Mouse (Mus musculus) embryonic facial prominence, embryonic 10.5 days (tissue): ENCODE data around the gene Nell1. TPM values are rescaled to one million over a fixed set of nuclear protein-coding genes. Genes with fewer than 3 reads are reported as not detected.
A peak's percentile ranks its signal among the peaks of the same experiment; 100 is the strongest.

Source experiments
- DNase-seq: peaks from one replicate; pipeline ENCODE4 v3.0.0-alpha.2; 2017; ENCODE audit warnings: low spot score
- H3K27ac ChIP-seq: fragments of 300-500 bp; sonication (generic); replicated peaks from 2 replicates; pipeline ENCODE4 v1.5.1; 2016; ENCODE audit warnings: mild to moderate bottlenecking
- H3K27me3 ChIP-seq: fragments of 300-500 bp; sonication (generic); replicated peaks from 2 replicates; pipeline ENCODE4 v1.6.1; 2016; ENCODE audit warnings: low read depth, mild to moderate bottlenecking; ENCODE audit not compliant: poor library complexity, severe bottlenecking
- H3K36me3 ChIP-seq: fragments of 300-500 bp; sonication (generic); replicated peaks from 2 replicates; pipeline ENCODE4 v1.6.1; 2016; ENCODE audit warnings: mild to moderate bottlenecking, moderate library complexity
- H3K4me1 ChIP-seq: fragments of 300-500 bp; sonication (generic); 2 replicates; pipeline ENCODE4 v1.6.1; 2016
- H3K4me3 ChIP-seq: fragments of 300-500 bp; sonication (generic); 2 replicates; pipeline ENCODE4 v1.5.1; 2016; ENCODE audit warnings: mild to moderate bottlenecking, moderate library complexity
- H3K9me3 ChIP-seq: fragments of 300-500 bp; sonication (generic); 2 replicates; pipeline ENCODE4 v1.6.1; 2016; ENCODE audit warnings: mild to moderate bottlenecking
- WGBS: fragments of 180-500 bp; shearing (Covaris S2); methylation state at CpG from one replicate; pipeline ENCODE4 v1.1.7; 2016; 5-methylcytosine and 5-hydroxymethylcytosine counted together
- polyA plus RNA-seq: library from polyadenylated mRNA; unstranded; fragments of >200 nt; fragmentation: Nextera tagmentation; extraction: Ambion mirVana; gene quantifications from 2 replicates; pipeline ENCODE4 v1.2.1, GENCODE M21; 2016

Gene Nell1
- polyA plus RNA-seq, 1 experiment from 2014 or later: 0.76 TPM

DNA sequence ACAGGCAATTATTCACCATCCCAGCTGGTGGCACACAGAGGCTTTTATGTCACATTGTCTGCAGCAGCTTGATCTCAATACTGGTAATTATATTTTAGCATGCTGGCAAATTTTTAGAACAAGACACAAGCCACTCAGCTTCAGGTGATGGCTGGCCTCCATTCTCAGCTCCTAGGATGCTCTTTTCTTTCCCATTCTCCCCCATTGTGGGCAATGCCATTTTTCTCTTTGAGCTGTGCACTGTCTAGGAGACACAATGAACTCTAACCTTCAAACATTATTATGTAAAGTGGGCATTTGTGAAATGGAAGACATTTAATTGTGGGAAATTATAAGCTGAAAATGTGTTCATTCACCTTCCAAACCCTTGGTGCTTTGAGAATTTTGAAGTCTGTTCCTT lies 247.2 kb downstream of the Nell1 start:
- Histone ChIP-seq H3K9me3 (no peaks in the 10 kb centered on the region), H3K4me1 (no peaks in the 10 kb centered on the region), H3K4me3 (no peak overlapping the region), H3K27me3 (no peaks in the 10 kb centered on the region), H3K27ac (no peak overlapping the region), H3K36me3 (no peaks in the 10 kb centered on the region)
- no peak for DNase-seq

DNA sequence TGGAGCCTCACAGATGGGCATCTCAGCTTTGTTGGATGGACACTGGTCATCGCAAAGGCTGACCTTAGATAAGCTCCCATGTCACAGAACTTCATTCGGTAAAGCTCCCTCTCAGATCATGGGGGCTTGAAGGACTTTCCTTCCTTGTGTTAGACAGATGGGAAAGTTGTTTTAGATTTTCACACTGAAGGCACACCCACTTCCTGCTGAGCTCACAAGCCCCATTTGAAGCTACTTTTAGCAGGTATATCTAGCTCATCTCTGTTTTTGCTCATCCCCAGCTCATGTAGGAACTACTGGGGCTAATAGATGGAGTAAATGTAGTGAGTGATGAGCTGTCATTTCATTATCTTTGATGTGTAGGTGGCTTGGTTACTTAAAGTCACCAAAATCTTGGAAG lies 252.0 kb downstream of the Nell1 start:
- Histone ChIP-seq H3K9me3 (no peaks in the 10 kb centered on the region), H3K4me3 (no peak overlapping the region), H3K27me3 (no peaks in the 10 kb centered on the region), H3K4me1 (no peaks in the 10 kb centered on the region), H3K36me3 (no peaks in the 10 kb centered on the region), H3K27ac (no peak overlapping the region)
- no peak for DNase-seq
- WGBS: 91% methylated on average over 2 of the region's 2 CpGs

DNA sequence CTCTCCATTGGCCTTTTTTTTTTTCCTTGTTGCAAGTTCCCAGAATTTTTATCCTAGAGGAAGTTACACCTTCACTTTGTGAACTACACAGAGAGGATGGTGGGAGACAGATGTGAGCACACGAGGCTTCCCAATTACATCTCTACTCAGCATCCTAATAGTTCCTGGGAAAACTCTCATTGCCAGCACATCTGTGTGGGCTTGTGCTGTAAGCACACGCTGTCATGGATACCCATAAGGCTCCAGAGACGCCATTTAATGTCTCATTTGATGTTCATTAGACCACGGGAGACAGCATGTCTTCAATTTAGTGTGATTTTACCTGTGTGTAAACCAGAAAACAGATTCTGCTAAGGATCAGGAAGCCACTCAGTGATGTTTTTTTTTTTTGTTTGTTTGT lies 253.6 kb downstream of the Nell1 start:
- DNase-seq: no peak
- WGBS: 81% methylated on average over 4 of the region's 4 CpGs
- Histone ChIP-seq H3K9me3 (no peaks in the 10 kb centered on the region), H3K36me3 (no peaks in the 10 kb centered on the region), H3K4me1 (no peaks in the 10 kb centered on the region), H3K4me3 (no peak overlapping the region), H3K27ac (no peak overlapping the region), H3K27me3 (no peaks in the 10 kb centered on the region)

DNA sequence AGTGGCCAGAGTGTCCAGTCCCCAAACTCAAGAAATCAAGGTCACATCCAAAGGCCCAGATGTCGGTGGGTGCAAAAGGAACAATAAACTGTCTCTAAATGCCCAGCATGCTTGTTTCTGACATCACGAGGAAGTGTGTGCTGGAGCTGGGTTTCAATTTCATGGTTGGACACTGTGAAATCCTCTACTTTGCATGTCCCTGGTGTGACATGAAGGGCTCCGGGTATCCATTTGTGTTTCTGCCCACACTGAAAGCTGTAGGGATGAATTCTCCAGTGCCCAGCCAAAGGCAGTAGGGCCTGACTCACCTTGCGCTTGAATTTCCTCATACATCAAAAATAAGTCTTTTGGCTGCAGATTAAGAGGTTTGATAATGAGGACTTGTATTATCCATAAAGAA lies 266.5 kb downstream of the Nell1 start:
- Histone ChIP-seq H3K36me3 (no peaks in the 10 kb centered on the region), H3K4me3 (no peak overlapping the region), H3K4me1 (no peaks in the 10 kb centered on the region), H3K9me3 (no peaks in the 10 kb centered on the region), H3K27ac (no peak overlapping the region), H3K27me3 (no peaks in the 10 kb centered on the region)
- no peak for DNase-seq
- 82% methylated on average over 4 of the region's 4 CpGs for WGBS

DNA sequence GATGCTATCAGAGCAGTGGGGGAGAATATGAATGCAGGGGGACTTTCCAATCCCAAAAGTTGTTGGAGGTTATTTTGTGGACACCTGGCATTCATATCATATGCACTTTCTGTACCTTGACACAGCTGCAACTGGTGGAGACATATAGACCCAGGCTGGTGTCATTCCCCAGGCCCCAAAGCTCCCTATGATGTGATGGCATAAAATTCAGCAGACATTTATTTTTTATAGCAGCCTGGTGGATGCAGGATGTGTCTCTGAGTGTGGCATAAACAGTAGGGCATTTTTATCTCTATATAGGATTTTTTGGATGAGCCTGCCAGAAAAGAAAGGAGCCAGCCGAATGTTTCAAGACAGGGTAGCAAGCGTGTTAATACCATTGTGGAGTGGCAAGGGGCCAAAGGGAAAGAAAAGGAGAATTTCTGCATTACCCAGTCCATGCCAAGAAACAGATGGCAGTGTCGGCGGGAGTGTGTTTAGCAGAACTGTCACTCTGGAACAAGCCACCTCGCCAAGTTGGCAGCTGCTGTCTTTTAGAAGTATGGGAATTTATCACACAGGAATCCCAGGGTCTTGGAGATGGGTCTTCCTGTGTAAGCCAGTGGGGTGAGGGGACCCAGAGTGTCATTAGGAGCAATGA lies 267.1 kb downstream of the Nell1 start:
- Histone ChIP-seq H3K36me3 (no peaks in the 10 kb centered on the region), H3K27me3 (no peaks in the 10 kb centered on the region), H3K4me1 (no peaks in the 10 kb centered on the region), H3K4me3 (no peak overlapping the region), H3K9me3 (no peaks in the 10 kb centered on the region), H3K27ac (no peak overlapping the region)
- no peak for DNase-seq
- 84% methylated on average over 5 of the region's 5 CpGs for WGBS

DNA sequence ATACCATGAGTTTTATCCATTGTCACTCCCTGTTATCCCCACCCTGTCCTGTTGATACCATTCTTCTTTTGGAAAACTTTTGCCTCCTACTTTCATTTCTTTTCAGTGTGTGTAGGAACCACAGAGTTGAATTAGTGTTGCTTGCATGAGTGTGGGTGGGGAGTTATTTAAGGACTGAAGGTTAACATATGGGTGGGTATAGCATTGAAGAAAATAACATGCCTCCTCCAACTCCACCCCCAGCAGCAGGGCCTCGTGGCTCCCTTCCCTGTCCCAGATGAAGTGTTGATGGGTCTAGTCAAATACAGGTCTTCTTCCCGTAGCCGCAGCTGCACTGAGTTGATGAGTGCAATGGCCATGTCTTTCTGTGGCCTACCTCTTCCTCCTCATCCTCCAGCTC lies 278.5 kb downstream of the Nell1 start:
- H3K9me3 ChIP-seq: no peaks in the 10 kb centered on the region
- H3K4me3 ChIP-seq: no peak overlapping the region
- H3K4me1 ChIP-seq: no peaks in the 10 kb centered on the region
- H3K27ac ChIP-seq: no peak overlapping the region
- WGBS: 80% methylated on average over 3 of the region's 3 CpGs
- DNase-seq: no peak
- H3K36me3 ChIP-seq: no peaks in the 10 kb centered on the region
- no peaks in the 10 kb centered on the region for H3K27me3 ChIP-seq

DNA sequence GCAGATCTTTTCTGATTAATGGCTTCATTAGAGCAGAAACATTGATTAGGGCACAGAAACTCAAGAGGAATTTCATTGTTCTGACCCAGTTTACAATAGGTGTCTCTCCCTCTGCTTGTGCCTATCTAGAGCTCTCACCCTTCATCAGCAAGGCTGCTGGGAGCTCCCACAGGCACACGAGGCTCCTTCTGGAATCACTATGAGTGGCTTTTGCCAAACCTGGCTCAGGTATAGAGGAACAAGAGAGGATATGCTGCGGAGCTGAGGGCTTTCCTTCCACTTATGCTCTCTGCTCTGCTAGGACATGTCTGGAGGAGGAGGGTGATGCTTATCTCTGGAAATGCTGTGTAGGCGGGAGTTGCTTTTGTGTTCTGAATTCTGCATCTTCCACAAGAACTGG lies 285.4 kb downstream of the Nell1 start:
- H3K36me3 ChIP-seq: no peaks in the 10 kb centered on the region
- H3K4me3 ChIP-seq: no peak overlapping the region
- 75% methylated on average over 3 of the region's 3 CpGs for WGBS
- no peak overlapping the region for H3K27ac ChIP-seq
- no peaks in the 10 kb centered on the region for H3K4me1 ChIP-seq
- H3K27me3 ChIP-seq: no peaks in the 10 kb centered on the region
- no peak for DNase-seq
- no peaks in the 10 kb centered on the region for H3K9me3 ChIP-seq

DNA sequence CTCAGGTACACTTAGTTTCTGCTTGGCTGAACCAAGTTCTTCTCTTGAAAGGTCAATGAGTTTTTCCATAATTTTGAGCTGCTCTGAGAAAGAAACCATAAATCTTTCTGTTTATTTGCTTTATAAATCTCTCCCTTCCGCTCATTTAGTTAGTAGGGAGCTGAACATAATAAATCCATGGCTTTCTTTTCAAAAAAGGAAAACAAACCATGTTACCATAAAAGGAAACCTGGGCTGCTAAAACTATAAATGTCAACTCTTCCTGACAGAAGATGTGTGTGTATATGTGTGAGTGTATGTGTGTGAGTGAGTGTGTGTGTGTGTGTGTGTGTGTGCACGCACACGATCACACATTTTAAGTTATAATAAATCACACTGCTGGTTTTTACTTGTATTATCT lies 320.8 kb downstream of the Nell1 start:
- H3K36me3 ChIP-seq: no peaks in the 10 kb centered on the region
- H3K27me3 ChIP-seq: no peaks in the 10 kb centered on the region
- 88% methylated on average over 3 of the region's 3 CpGs for WGBS
- H3K9me3 ChIP-seq: no peaks in the 10 kb centered on the region
- no peak for DNase-seq
- H3K27ac ChIP-seq: no peak overlapping the region
- H3K4me1 ChIP-seq: no peaks in the 10 kb centered on the region
- H3K4me3 ChIP-seq: no peak overlapping the region

DNA sequence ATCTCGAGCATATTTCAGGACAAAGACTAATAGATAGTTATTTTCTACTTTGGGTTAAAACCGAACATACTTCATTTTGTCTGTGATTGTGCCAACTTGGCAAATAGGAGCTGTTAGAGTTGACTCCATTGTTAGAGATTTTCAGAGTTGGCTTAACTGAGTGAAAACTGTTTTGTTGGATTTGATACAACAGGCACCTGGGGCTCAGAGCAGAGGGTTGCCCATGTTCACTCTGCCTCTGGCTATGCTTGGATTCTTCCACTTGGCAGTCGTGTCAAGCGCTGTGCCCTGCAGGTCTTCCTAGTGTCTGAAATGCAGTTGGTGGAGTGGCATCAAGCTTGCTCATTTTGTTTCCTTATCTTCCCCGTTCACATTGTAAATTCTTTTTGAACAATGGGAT lies 363.6 kb downstream of the Nell1 start:
- no peaks in the 10 kb centered on the region for H3K27me3 ChIP-seq
- no peak overlapping the region for H3K27ac ChIP-seq
- no peaks in the 10 kb centered on the region for H3K36me3 ChIP-seq
- H3K4me3 ChIP-seq: no peak overlapping the region
- H3K9me3 ChIP-seq: no peaks in the 10 kb centered on the region
- WGBS: 87% methylated on average over 5 of the region's 5 CpGs
- no peak for DNase-seq
- no peaks in the 10 kb centered on the region for H3K4me1 ChIP-seq

DNA sequence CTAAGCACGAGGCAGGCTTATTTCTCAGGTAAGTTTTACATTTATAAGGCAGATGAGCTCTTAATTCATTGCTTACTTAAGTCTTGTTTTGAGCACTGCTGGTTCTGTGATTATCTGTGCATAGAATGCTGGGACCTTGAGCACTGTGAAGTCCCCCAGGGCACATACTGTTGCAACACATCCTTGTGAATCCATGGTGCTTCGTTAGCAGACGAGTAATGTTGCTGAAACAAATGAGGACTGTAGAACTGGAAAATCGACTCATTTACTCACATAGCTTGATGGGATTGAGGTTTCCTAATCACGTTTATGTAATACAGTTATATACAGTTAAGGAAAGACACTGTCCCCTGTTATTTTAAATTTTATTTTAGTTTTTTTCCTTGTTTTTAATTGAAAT lies 364.1 kb downstream of the Nell1 start:
- Histone ChIP-seq H3K4me1 (no peaks in the 10 kb centered on the region), H3K36me3 (no peaks in the 10 kb centered on the region), H3K27ac (no peak overlapping the region), H3K27me3 (no peaks in the 10 kb centered on the region), H3K9me3 (no peaks in the 10 kb centered on the region), H3K4me3 (no peak overlapping the region)
- 79% methylated on average over 5 of the region's 5 CpGs for WGBS
- DNase-seq: no peak

DNA sequence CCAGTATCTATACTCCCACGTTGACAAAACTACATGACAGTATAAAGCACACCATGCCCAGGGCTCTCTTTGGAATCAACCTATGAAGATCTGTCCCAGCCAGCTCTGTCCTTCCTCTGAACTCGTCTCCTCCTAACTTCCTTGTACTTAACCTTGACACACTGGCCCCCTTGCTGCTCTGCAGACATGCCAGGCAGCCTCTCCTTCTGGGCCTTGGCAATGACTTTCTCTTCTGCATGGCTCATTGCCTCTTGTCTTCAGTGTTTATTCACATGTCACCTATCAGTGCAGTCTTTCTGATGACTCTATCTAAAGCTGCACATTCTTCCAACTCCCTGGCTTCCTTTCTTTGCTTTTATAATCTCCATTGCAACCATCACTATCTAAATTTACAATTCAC lies 376.9 kb downstream of the Nell1 start:
- Histone ChIP-seq H3K27ac (no peak overlapping the region), H3K4me1 (no peaks in the 10 kb centered on the region), H3K9me3 (no peaks in the 10 kb centered on the region), H3K4me3 (no peak overlapping the region), H3K36me3 (no peaks in the 10 kb centered on the region), H3K27me3 (no peaks in the 10 kb centered on the region)
- DNase-seq: no peak
- WGBS: 70% methylated on average over 2 of the region's 2 CpGs

DNA sequence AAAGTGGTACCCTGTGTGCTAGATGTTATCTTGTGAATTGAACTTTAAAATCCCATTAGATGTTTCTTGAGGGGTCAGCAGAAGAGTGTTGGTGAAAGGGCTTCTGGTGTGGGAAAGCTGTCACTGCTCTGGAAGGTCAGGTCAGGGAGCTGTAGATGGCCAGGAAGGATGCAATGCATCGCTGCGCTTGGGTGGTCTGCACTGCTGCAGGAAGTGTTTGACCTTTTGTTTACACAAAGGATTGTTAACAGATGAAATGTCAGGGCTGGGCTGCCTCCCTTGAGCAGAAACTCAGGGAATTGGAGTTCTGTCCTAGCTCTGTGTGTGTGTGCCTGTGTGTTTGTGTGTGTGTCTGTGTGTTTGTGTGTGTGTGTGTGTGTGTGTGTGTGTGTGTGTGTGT lies 382.5 kb downstream of the Nell1 start:
- no peaks in the 10 kb centered on the region for H3K9me3 ChIP-seq
- 22% methylated on average over 2 of the region's 2 CpGs for WGBS
- peak; percentile 56 for DNase-seq
- H3K4me3 ChIP-seq: no peak overlapping the region
- H3K27ac ChIP-seq: no peak overlapping the region
- H3K27me3 ChIP-seq: no peaks in the 10 kb centered on the region
- no peaks in the 10 kb centered on the region for H3K36me3 ChIP-seq
- H3K4me1 ChIP-seq: no peaks in the 10 kb centered on the region; the same call in 1 of the 2 replicates

DNA sequence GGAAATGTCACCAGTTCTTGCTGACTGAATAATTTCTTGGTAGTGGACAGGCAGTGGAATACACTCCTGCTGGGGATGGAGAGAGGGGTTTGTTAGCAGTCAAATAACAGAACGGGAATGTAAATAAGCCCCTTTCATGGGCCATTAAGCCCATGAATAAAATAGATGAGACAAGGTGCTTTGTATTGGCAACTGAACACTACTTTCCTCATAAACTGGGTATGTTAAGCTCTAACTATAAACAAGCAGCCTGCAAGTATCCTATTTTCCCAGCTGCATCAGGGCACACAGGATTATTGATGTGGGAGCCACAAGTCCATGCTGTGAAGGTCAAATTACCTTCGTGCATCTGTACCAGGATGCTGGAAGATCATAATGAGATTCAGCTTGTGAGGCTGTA lies 387.4 kb downstream of the Nell1 start:
- Histone ChIP-seq H3K36me3 (no peaks in the 10 kb centered on the region), H3K9me3 (no peaks in the 10 kb centered on the region), H3K4me1 (no peaks in the 10 kb centered on the region; the same call in 1 of the 2 replicates), H3K27ac (no peak overlapping the region), H3K4me3 (no peak overlapping the region), H3K27me3 (no peaks in the 10 kb centered on the region)
- DNase-seq: no peak
- 43% methylated on average over 2 of the region's 2 CpGs for whole genome bisulfite sequencing

DNA sequence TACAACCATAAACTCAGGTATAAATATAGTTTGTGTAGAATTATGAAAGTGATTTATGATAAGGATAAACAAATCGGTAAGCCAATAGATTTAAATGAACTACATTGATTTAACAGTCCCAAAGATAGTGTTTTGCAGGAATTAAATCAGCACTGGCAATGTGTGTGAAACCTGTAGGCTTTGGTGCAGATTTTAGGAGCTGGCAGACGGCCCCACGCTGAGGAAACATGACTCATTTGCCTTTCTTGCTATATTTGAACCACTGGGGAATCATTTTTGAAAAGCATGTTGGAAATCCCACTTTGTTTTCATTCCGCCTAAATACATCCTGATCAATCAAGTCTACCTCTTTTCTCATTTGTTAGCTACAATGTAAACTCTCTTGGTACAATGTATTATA lies 400.2 kb downstream of the Nell1 start:
- WGBS: 84% methylated on average over 4 of the region's 4 CpGs

More for the DNA sequence above, 400.2 kb downstream of the Nell1 start:
- no peaks in the 10 kb centered on the region for H3K36me3 ChIP-seq
- no peaks in the 10 kb centered on the region for H3K27me3 ChIP-seq
- H3K27ac ChIP-seq: no peak overlapping the region
- no peaks in the 10 kb centered on the region for H3K4me1 ChIP-seq
- H3K9me3 ChIP-seq: no peaks in the 10 kb centered on the region
- DNase-seq: no peak
- no peak overlapping the region for H3K4me3 ChIP-seq
